Mouse (Mus musculus) neural tube, embryonic 14.5 days (tissue): ENCODE measurements around the gene Ddx21. TPM values are rescaled to one million over a fixed set of nuclear protein-coding genes. Genes with fewer than 3 reads are reported as not detected.
"Not testable (repeated sequence)": the region's sequence is repeated elsewhere in the genome, so short reads cannot be mapped to it uniquely, and the experiment has no call there.

Experiments used
- ATAC-seq: fragments of 200-750 bp; cut with Nextera tagmentation; 2 replicates; pipeline ENCODE4 v1.8.0; 2017; ENCODE audit warnings: low read depth, mild to moderate bottlenecking, moderate TSS enrichment, moderate library complexity
- H3K27ac ChIP-seq: fragments of 300-500 bp; sonication (generic); 2 replicates; pipeline ENCODE4 v1.5.1; 2014; ENCODE audit warnings: low read depth, mild to moderate bottlenecking, control low read depth, low read length, moderate library complexity, mixed read lengths
- H3K27me3 ChIP-seq: fragments of 300-500 bp; sonication (generic); 2 replicates; pipeline ENCODE4 v1.6.1; 2014; ENCODE audit warnings: low read length; ENCODE audit not compliant: control insufficient read depth, insufficient read depth
- H3K36me3 ChIP-seq: fragments of 300-500 bp; sonication (generic); 2 replicates; pipeline ENCODE4 v1.6.1; 2014; ENCODE audit warnings: low read length, mixed read lengths; ENCODE audit not compliant: control insufficient read depth, insufficient read depth
- H3K4me1 ChIP-seq: fragments of 300-500 bp; sonication (generic); 2 replicates; pipeline ENCODE4 v1.6.1; 2014; ENCODE audit warnings: low read length; ENCODE audit not compliant: control insufficient read depth, insufficient read depth
- H3K4me2 ChIP-seq: fragments of 300-500 bp; sonication (generic); 2 replicates; pipeline ENCODE4 v1.6.1; 2014; ENCODE audit warnings: mild to moderate bottlenecking, low read depth, low read length, control low read depth
- H3K4me3 ChIP-seq: fragments of 300-500 bp; sonication (generic); 2 replicates; pipeline ENCODE4 v1.5.1; 2014; ENCODE audit warnings: low read depth, low read length, control low read depth, mixed read lengths
- H3K9ac ChIP-seq: fragments of 300-500 bp; sonication (generic); replicated peaks from 2 replicates; pipeline ENCODE4 v1.6.1; 2014; ENCODE audit warnings: low read depth, mild to moderate bottlenecking, control low read depth, low read length, mixed read lengths
- H3K9me3 ChIP-seq: fragments of 300-500 bp; sonication (generic); 2 replicates; pipeline ENCODE4 v1.6.1; 2016; ENCODE audit warnings: low read length; ENCODE audit not compliant: control insufficient read depth
- WGBS: fragments of 180-500 bp; shearing (Covaris S2); extraction: QIAGEN DNeasy Blood & Tissue Kit; methylation state at CpG from one replicate; pipeline ENCODE4 v1.1.7; 2014; 5-methylcytosine and 5-hydroxymethylcytosine counted together
- polyA plus RNA-seq: library from polyadenylated mRNA; unstranded; fragments of >200 nt; fragmentation: Nextera tagmentation; extraction: Ambion mirVana; gene quantifications from 2 replicates; pipeline ENCODE4 v1.2.1, GENCODE M21; 2014

Gene Ddx21
- polyA plus RNA-seq, 1 experiment from 2014 or later, result 17.9 TPM

- peaks cover 18% of the 10 kb centered on the region for H3K4me1 ChIP-seq
- ATAC-seq, result not testable (repeated sequence)
- 99% methylated on average over 3 of the region's 3 CpGs for WGBS
Observed at GRCm38 (mm10) chr10:62599311-62599710, 2.8 kb downstream of the Ddx21 start.

GRCm38 (mm10) chr10:62592496-62592895 is 9.6 kb downstream of the Ddx21 start:
- peaks cover 55% of the 10 kb centered on the region for H3K36me3 ChIP-seq
- H3K27ac ChIP-seq, result no peak overlapping the region
- 88% methylated on average over 7 of the region's 7 CpGs for WGBS
- H3K27me3 ChIP-seq, result no peaks in the 10 kb centered on the region
- H3K4me3 ChIP-seq, result no peak overlapping the region
- no peak overlapping the region for H3K9ac ChIP-seq
- H3K4me2 ChIP-seq, result no peak overlapping the region
- no peaks in the 10 kb centered on the region for H3K9me3 ChIP-seq
- H3K4me1 ChIP-seq, result no peaks in the 10 kb centered on the region
- ATAC-seq, result no peak

More at GRCm38 (mm10) chr10:62599311-62599710, 2.8 kb downstream of the Ddx21 start:
- not testable (repeated sequence) for H3K4me2 ChIP-seq, H3K4me3 ChIP-seq, H3K27ac ChIP-seq, H3K27me3 ChIP-seq, H3K9ac ChIP-seq, H3K9me3 ChIP-seq
- H3K36me3 ChIP-seq, result peaks cover 25% of the 10 kb centered on the region

DNA sequence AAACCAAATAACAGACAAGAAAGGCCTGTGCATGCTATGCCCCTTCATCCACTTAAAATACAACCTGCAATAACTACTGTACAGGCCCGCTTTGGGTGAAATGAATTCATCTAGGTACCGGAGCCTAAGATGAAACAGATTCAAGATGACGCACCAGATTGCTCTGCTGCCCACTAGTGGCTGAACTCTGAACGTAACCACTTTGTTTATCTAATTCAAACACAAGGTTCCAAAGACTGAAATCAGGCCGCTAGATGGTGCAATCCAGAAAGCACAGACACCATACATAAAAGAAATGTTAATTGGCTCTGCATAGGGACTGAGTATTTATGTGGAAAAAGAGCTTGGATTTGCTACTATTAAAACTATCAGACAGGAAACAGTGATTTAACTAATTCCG is 11.9 kb downstream of the Ddx21 start:
- H3K4me3 ChIP-seq, result no peak overlapping the region
- peaks cover 65% of the 10 kb centered on the region for H3K36me3 ChIP-seq
- H3K27ac ChIP-seq, result no peak overlapping the region
- peak; percentile 77 for ATAC-seq
- no peaks in the 10 kb centered on the region for H3K27me3 ChIP-seq
- WGBS, result 43% methylated on average over 6 of the region's 6 CpGs
- no peak overlapping the region for H3K4me2 ChIP-seq
- no peak overlapping the region for H3K9ac ChIP-seq
- H3K4me1 ChIP-seq, result no peaks in the 10 kb centered on the region
- no peaks in the 10 kb centered on the region for H3K9me3 ChIP-seq

DNA sequence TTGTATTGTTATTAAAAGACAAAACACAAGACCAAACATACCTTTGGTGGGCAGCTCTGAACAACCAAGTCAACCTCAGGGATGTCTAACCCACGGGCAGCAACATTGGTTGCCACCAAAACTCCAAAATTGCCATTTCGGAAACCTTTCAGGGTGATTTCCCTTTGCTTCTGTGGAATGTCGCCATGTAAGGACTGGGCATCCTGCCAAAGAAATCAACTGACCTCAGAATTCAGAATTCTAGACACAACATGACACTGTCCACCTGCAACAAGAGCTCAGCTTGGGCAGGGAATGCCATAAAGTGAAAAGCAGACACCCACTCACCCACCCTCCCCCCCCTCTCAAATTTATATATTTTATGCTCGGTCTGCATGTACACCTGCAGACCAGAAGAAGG is 13.5 kb downstream of the Ddx21 start:
- no peak overlapping the region for H3K4me3 ChIP-seq
- no peak overlapping the region for H3K4me2 ChIP-seq
- WGBS, result 83% methylated on average over 4 of the region's 4 CpGs
- no peaks in the 10 kb centered on the region for H3K9me3 ChIP-seq
- no peaks in the 10 kb centered on the region for H3K27me3 ChIP-seq
- H3K36me3 ChIP-seq, result peaks cover 69% of the 10 kb centered on the region
- no peak for ATAC-seq
- no peak overlapping the region for H3K27ac ChIP-seq
- no peak overlapping the region for H3K9ac ChIP-seq
- H3K4me1 ChIP-seq, result no peaks in the 10 kb centered on the region

DNA sequence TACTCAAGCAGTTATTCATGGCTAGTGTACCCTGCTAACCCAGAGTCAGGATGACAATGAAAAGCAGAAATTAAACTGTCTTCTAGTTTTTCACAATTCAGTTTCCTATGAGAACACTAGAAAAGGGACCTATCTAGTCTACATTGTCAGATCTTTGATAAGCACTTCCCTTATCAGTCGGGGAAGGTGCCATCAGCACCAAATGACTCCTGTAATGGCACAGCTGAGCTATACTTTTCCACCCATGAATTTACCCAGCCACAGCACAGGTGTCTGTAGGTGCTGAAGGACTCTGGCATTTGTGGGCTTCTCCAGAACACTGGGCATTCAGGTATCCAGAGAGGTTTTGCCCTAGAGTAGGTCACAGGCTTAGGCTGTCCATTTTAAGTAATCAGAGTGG is 18.8 kb downstream of the Ddx21 start:
- H3K4me2 ChIP-seq, result no peak overlapping the region
- H3K4me3 ChIP-seq, result no peak overlapping the region
- H3K4me1 ChIP-seq, result no peaks in the 10 kb centered on the region
- H3K9me3 ChIP-seq, result no peaks in the 10 kb centered on the region
- H3K27ac ChIP-seq, result no peak overlapping the region
- H3K36me3 ChIP-seq, result peaks cover 63% of the 10 kb centered on the region
- ATAC-seq, result no peak
- no peaks in the 10 kb centered on the region for H3K27me3 ChIP-seq
- 100% methylated on average over 1 of the region's 1 CpGs for WGBS
- H3K9ac ChIP-seq, result no peak overlapping the region

DNA sequence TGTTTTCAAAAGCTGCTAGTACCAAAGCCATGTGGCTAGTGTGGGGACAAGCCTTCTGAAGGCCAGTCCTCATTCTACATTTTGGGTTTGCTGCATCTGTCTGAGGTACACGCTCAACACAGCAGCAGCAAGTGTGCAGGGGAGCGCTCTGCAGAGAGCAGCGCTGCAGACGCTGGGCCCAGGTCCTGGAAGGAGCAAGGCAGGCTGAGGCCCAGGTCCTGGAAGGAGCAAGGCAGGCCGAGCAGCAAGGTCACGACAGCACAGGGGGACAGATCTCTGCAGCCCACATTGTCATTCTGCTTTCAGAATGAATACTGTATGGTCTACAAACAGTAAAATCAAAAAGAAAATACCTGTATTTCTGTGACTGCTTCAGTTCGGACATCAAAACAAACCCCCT is 19.4 kb downstream of the Ddx21 start:
- H3K36me3 ChIP-seq, result peaks cover 63% of the 10 kb centered on the region

DNA sequence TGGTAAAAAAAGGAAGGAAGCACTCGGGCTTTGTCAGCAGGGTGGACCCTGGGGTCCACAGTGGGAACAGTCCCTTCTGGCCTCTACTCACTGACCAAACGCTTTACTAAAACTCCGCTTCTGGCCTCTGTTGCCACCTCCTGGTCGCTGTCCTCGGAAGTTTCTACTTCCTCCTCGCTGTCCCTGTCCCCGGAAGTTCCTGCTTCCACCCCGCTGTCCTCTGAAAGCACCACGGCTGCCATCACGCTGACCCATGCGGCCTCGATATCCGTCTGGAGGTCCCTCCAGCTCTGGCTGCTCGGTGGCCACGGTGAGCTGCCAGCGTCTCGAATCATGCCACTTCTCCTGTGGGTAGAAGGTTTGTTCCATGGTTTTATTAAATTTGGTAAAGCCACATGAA is 19.8 kb downstream of the Ddx21 start:
- Histone ChIP-seq H3K4me1 (peaks cover 3% of the 10 kb centered on the region; the same call in 1 of the 2 replicates), H3K36me3 (peaks cover 59% of the 10 kb centered on the region), H3K4me2 (no peak overlapping the region), H3K9me3 (no peaks in the 10 kb centered on the region), H3K4me3 (no peak overlapping the region), H3K27me3 (no peaks in the 10 kb centered on the region), H3K27ac (no peak overlapping the region), H3K9ac (no peak overlapping the region)
- no peak for ATAC-seq
- WGBS, result 91% methylated on average over 17 of the region's 17 CpGs

More for the DNA sequence above, 19.4 kb downstream of the Ddx21 start:
- H3K9ac ChIP-seq, result no peak overlapping the region
- H3K27ac ChIP-seq, result no peak overlapping the region
- H3K4me3 ChIP-seq, result no peak overlapping the region
- no peaks in the 10 kb centered on the region for H3K4me1 ChIP-seq
- H3K9me3 ChIP-seq, result no peaks in the 10 kb centered on the region
- 88% methylated on average over 7 of the region's 7 CpGs for WGBS
- H3K4me2 ChIP-seq, result no peak overlapping the region
- no peak for ATAC-seq
- no peaks in the 10 kb centered on the region for H3K27me3 ChIP-seq

GRCm38 (mm10) chr10:62579129-62579528 is 23.0 kb downstream of the Ddx21 start:
- peaks cover 38% of the 10 kb centered on the region for H3K36me3 ChIP-seq

DNA sequence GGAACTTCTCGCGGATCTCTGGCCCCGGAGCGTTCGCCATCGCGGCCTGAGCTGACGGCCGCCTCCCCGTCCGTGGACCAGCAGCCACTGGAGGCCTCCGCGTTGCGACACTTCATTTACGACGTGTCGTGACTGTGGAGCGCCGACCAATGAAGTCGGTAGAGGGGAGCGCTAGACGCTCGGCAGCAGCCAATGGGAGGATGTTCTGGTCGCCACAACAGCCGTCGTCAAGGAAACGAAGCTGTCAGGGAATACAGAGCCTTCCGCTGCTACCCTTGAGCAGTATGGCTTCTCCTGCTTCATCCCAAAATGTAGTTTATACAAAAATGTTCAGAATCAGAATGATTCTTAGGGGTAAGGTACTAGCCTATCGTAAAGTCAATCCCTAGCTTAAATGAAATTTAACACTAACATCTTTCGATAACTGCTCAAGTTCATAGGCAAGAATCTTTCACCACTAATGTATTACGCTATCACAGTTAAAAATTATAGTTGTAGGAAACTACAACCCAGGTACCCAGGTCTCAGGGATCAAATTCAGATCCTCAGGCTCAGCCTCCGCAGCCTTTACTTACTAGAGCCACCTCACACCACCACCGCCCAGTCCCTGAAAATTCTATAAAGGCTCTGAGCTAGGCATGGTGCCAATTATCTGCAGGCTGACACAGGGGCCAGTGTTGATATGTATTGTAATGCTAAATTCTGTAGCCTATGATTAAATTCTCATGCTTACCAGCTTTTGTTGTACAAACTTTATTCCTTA is 23.6 kb downstream of the Ddx21 start, which contains the start of gene Kif1bp:
Kif1bp (minus strand) TSS at position 120 of the 763 bp plus-strand sequence.
- Histone ChIP-seq H3K4me3 (peak within 1 kb of the TSS; percentile 89), H3K9ac (peak within 1 kb of the TSS; percentile 89), H3K4me1 (peaks cover 8% of the 10 kb centered on the region; the same call in 1 of the 2 replicates), H3K36me3 (peaks cover 37% of the 10 kb centered on the region), H3K27me3 (no peaks in the 10 kb centered on the region), H3K9me3 (no peaks in the 10 kb centered on the region), H3K27ac (peak within 1 kb of the TSS; percentile 79), H3K4me2 (peak within 1 kb of the TSS; percentile 97)
- WGBS, result 5% methylated on average over 33 of the region's 33 CpGs
- peak; percentile 100 for ATAC-seq

More at GRCm38 (mm10) chr10:62579129-62579528, 23.0 kb downstream of the Ddx21 start:
- not testable (repeated sequence) for H3K4me1 ChIP-seq, H3K27me3 ChIP-seq, H3K27ac ChIP-seq, H3K9me3 ChIP-seq, H3K4me3 ChIP-seq, H3K4me2 ChIP-seq, ATAC-seq, H3K9ac ChIP-seq
- 91% methylated on average over 11 of the region's 13 CpGs for WGBS
